Mouse (Mus musculus) megakaryocyte, adult 5-6 weeks (primary cell): ENCODE data around the gene Aspn. TPM values are rescaled to one million over a fixed set of nuclear protein-coding genes. Genes with fewer than 3 reads are reported as not detected.

Experiments
- ATAC-seq: 2 replicates; pipeline ENCODE4 v1.8.0; 2016; ENCODE audit warnings: mild to moderate bottlenecking, inconsistent platforms; ENCODE audit not compliant: poor library complexity, severe bottlenecking
- total RNA-seq, 2 experiments: library from RNA; stranded (forward) in 1 of 2; stranded (reverse) in 1 of 2; fragments of 153-499, 151-499 nt in 1 of 2; fragments of 221-1000, 200-1000 nt in 1 of 2; gene quantifications; 2 replicates each; pipeline versions ENCODE4 v1.2.3 to v1.2.4; 2015 to 2017

The Aspn gene
- total RNA-seq (2015) (not detected in 2 replicates), total RNA-seq (2017) (not detected in 2 replicates)

DNA sequence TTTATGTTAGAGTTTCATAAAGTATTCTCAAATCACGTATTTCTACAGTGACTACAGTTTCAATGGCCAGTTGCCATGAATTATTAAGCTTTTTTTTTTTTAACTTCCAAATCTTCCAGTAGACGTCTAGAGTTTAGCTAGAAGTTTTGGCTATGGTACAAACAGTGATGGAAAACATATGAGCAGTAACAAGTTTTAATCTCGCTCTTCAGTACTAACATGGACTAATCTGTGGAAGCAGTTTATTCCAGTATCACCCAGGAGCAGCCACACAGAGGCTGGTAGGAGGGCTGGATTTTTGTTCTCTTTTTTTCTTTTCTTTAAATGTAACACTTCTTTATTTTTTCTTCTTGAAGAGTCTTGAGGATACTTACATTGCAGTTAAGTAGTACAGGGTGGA, at the start of gene Aspn:
Gene Aspn, plus strand, starts transcription at position 165 of the 400 bp plus-strand sequence.
- ATAC-seq = no peak

DNA sequence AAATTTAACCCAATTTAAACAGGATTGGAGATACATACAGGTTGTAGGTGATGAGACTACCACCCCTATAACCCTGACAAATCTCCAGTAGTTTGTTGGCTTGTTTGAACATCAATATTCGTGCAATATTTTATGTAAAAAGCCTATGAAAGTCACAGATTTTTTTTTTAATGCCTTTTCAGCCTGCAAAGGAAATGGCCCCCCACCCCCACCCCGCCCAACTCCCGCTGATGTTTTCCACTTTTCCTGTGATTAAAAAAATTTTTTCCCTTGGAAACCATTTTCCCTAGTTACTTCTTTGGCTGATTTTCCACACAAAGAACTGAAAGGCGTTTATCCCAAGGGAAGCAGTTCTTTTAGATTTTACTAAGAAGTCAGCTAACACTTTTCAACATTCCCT, 39.7 kb upstream of the Aspn start, which contains the start of gene Ecm2:
Gene Ecm2, plus strand, starts transcription at position 301 of the 400 bp plus-strand sequence.
- no peak for ATAC-seq

DNA sequence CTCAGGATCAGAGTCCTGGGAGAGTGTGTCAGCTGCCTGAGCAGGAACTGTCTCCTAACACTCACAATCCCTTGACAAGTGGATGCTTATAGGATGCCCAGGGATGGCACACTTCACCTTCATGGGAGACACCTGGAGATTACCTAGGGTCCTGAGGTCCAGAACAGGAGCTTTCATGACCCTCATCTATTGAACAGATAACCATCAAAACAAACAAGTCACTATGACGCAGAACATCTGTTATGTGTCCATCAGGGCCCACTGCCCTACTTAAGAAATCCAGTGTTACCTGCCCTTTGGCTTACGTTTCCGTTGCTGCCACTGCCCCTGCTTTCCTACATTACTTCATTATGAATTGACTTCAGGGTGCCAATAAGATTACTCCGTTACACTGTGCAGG, 38.5 kb upstream of the Aspn start:
- no peak for ATAC-seq

DNA sequence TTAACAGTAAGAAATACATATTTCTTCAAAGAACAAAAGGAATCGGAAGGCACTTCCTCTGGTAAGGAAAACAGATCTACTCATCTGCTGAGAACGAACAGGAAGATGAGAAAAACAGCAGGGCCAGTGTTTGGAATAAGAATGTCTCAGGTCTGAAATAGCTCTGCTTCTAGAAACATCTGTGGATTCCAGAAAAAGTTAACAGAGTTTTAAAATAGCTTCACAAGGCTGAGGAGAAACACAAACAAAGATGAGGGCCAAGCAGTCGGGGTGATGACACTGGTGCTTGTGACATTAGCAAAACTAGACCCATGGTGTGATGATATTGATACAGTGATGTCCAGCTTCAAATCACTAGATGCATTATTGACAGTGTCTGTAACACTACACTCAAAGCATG, 37.1 kb upstream of the Aspn start:
- ATAC-seq = no peak

DNA sequence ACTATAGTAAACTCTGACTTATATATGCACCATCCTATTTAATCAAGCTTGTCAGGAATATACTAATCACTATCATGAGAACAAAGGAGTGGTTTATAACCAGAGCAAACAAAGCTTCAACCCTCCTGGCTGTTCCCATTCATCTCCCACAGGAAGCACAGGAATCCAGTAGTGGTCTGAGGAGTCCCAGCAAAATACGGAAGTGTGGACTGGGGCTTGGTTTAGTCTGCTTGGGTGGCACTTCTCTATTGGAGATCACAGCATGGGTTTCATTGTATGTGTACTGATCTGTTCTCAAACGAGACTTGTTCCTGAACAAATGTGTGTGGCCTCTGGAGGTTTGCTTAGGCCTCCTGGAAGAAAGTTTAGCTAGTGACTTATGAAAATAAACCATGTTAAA, 25.5 kb upstream of the Aspn start:
- ATAC-seq = 0 out of 2 replicates have a peak, but pooled peaks have one; percentile 52

DNA sequence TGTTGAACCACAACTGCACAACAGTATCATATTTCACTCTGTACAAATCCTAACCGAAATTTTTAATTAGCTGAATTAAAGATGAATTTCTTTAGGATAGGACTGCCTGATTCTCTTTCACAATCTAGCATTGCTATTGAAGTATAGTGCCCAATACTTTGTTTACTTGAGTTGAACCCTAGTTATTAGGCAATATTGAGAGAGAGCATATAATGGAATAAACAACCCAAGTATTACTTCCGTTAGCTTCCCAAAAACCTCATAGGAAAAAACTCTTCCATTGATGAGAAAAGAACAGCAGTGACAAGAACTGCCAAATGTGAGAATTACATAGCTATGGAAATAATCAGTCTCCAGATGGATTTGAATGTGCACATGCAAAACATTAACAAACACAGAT, 18.0 kb upstream of the Aspn start:
- ATAC-seq = no peak

DNA sequence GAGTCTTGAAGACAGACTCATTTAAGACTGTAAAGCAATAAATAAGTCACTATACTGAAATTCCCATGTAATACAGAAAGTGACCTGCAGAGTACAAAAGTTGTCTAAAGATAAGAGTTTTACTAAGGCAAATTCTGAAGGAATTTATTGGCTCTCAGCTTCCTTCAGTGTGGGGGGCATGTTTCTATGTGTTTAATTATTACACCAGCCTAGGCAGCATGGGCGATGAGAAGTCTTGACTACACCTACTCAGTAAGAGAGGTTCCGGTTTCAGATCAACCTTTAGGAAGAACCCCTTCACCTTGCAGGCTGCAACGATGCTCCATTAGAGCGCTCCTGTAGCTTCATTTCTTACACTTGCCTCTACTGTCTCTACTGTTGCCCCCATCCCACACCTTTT, 13.6 kb upstream of the Aspn start:
- ATAC-seq = no peak

DNA sequence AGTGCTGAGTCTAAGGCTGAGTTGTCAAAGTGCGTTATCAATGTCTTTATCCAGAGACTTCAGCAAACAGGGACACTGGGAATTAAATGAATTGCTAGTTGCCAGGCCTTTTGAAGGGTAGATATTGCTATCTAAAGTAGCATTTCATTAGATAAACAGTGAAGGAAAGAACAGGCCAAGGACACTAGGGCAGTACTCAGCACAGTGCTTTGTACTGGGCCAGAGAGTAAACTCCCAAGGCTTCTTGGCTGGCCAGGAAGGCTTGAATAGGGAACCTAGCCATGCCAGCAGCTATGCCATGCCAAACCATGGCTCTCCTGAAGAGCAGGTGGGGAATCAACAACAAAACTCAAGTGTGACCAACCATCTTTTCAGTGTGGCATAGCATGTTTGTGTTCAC, 7.3 kb upstream of the Aspn start:
- ATAC-seq = no peak

DNA sequence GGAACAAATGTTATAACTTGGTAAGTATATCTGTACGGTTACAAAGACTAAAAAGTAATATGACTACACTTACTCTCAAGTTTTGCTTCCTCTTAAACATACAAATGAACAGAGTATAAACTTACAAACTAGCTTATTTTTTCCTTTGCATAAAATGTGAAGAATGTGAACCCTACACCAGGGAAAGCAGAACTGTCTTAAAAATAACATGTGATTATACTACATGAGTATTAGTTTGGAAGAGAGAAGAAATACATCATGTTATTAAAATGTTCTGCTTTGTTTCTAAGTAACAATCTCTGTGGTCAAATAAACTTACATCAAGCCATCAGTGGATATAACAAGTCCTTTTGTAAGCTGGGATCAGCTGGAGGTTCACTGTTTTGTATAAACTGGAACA, 5.5 kb upstream of the Aspn start:
- no peak for ATAC-seq

DNA sequence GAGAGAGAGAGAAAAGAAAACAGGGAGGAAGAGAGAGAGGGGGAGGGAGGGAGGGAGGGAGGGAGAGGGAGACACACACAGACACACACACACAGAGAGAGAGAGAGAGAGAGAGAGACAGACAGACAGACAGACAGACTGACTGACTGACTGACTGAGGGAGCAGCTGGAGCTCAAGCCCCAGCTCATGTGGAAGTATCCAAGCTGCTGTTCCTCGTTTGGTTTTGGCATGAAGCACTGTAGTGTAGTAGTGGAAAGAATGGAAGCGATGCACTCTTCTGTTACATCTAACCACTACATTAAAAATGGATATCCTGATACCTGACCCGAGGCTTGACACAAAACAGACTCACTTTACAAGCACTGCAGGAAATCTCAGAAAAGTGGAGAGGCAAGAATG, 1.4 kb downstream of the Aspn start:
- no peak for ATAC-seq

DNA sequence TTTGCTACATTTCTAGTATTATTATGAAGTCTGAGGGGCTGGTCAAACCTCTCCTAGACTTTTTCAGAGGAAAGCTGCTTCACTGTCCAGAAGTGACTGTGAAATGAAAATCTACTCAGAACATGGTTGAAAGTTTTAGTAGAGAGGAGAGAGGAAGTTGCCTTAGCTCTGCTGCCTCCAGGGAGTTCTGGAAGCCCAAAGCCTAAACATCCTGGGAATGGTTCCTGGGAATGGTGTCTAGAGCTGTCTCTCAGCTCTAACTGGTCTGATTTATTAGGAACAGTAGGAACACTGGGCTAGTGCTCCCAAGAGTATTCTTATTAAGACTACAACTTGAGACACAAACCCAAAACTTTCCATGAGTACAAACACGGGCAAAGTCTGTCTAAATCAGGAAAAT, 2.3 kb downstream of the Aspn start:
- ATAC-seq = no peak

DNA sequence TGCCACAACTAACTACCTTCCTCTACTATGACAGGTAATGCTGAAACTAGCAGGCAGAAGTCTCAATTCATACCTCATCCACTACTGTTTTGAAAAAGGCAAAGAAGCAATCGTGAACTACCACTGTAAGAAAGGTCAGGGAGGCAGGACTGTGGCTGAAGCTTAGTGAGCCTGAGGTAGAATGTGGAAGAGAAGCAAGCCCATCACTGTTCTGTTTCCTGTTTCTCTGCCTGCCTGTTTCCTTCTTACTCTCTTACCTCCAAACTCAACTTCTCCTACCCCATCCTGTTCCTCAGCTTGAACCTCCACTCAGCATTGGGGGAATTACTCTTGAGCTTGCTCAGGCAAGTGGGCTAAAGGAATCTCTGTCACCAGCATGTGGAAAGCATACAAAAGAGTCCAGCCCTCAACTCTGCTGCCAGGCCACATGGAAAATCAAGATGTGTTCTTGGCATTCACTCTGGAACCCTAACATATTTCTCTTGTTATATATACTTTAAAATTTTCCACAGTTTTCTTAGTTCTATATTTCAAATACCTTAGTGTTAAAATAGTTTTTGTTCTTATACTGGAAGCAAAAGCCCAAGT, 3.4 kb downstream of the Aspn start:
- ATAC-seq = no peak

DNA sequence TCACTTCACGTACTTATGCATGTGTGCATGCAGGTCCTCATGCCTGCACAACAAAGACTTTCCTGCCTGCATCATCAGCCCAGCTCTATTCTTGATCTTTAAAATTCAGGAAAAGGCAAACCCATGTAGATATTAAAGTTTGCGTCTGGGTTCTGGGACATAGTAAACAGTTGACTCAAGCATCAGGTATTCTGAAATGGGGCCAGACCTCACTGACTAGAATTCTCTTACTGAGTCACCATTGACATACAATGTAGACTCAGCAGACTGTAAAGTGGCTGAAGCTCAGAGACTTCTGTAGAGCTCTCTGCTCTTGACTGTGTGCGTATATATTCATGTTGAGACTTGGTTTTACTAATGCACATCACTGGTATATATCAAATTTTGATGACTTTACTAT, 5.4 kb downstream of the Aspn start:
- ATAC-seq = no peak

DNA sequence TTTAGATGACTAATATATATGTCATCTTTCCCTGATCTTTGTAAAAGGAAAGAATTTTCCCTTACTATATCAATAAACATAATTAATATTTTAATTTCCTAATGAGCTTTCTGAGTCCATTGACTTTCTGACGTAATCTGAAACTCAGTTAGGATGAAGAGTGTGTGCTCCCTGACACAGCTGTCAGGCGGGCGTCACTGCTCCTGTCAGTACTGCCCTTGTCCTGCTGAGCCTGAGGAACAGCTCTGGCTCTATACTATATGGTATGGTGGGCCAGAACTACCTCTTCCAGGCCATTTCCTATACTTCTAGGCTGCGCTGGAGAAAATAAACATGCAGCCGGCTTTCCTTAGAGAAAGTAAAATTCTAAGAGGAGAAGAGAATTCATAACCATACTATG, 10.3 kb downstream of the Aspn start:
- no peak for ATAC-seq

DNA sequence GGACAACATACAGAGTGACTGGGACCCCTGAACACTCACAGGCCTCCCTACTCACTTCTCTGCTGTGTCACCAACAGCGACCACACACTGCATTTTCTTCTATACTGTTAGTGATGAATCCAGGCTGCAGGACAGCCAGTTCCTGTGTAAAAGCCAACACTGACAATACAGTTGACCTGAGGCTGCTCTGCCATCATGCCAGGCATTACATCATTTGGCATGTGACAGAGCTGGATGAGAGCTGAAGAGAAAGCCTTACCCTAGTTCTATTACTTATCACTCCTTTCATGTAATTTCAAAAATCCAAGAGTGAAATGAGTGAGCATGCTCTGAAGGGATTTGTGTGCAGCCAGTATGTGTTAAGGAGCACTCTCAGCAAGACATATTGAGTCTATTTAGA, 12.0 kb downstream of the Aspn start:
- ATAC-seq = no peak

DNA sequence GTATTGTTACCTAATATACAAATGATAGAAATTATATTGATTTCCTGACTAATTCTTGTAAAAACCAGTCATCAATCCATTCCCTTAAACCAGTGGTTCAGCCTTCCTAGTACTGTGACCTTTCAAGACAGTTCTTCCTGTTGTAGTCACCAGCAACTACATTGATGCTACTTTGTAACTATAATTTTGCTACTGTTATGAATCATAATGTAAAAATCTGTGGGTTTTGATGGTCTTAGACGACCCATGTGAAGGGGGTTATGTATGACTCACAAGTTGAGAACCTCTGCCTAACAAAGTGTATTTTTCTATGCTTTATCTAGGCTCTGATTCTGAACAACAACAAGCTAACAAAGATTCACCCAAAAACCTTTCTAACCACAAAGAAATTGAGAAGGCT, 12.7 kb downstream of the Aspn start:
- ATAC-seq = no peak

DNA sequence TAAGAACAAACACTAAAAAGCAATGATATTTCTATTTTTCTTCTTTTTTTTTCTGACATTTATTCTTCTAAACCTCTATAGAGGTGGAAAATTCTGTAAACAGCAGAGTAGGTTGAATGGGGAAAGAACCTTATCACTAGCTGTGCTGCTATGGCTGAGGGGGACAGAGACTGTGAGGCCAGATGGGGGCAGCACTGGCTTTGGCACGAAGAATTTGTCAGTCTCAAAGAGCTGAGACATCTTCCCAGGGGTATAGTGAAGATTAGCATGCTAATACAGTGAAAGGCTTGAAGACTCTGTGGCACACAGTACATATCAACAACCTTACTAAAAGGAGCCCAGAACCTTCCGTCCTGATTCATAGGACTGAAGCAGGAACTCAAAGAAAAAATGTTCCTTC, 14.9 kb downstream of the Aspn start:
- no peak for ATAC-seq

DNA sequence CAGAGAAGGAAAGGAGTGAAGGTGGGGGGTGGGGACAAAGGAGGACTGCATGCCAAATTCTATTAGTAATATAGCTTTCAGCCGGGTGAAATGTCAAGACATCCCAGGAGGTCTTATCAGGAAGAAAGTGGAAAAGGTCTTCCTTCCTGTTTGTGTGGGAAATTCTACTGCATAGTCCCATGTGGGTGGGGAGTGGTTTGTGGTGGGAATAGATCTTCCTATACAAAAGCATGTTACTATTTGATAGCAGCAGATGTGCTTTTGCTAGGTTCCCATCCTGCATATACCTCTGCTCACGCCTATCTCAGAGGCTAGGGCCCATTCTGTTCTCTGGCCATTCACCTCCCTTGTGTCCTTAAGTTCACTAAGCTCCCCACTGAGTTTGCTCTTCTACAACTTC, 16.6 kb downstream of the Aspn start:
- no peak for ATAC-seq

DNA sequence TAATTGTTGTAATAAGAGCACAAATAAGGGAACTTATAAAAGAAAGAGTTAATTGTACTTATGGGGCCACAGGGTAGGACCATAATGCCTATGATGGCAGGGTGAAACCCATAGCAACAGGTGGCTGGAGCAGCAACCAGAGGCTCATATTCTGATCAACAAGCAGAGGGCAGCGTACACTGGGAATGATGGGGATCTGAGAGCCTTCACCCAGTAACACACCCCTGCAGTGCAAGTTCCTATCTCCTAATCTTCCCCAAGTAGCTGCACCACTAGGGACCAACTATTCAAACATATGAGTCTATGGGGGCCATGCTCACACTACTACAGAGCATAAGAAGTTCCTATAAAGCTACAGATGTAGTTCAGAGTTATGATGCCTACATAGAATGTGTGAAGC, 20.1 kb downstream of the Aspn start:
- ATAC-seq = no peak

DNA sequence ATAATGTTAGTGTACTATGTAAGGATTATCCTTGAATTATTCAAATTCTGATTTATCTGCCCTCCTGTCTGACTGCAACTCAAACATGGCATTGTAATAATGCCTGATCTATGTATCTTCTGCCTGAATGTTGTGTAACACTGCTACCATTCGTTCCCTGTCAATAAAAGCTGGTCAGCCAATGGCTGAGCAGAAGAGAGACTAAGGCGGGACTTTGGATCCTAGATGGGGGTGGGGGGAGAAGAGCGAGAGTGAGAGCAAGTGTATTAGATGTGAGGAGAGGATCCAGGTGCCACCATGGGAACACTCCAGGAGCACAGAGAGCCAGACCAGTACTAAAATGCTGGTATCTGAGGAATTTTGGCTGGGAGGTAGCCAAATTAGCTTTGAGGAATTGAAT, 26.1 kb downstream of the Aspn start:
- ATAC-seq = no peak

DNA sequence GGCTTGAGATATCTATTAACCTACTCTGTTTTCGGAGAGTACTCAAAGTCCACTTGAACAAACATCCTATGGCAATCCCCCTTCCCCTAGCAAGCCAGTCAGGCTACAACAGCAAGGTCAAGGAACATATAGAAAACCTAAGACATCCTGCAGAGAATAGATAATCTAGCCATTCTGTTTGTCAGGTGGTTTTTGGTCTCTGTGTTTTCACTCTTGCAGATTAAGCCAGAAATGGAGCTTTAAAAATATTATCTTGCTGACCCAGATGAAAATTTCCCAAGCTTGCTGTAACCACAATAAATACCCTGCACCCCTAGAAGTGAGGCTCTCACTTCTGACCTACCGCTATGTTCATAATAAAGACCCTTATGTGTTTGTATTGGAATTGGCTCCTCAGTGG, 27.2 kb downstream of the Aspn start:
- ATAC-seq = no peak

DNA sequence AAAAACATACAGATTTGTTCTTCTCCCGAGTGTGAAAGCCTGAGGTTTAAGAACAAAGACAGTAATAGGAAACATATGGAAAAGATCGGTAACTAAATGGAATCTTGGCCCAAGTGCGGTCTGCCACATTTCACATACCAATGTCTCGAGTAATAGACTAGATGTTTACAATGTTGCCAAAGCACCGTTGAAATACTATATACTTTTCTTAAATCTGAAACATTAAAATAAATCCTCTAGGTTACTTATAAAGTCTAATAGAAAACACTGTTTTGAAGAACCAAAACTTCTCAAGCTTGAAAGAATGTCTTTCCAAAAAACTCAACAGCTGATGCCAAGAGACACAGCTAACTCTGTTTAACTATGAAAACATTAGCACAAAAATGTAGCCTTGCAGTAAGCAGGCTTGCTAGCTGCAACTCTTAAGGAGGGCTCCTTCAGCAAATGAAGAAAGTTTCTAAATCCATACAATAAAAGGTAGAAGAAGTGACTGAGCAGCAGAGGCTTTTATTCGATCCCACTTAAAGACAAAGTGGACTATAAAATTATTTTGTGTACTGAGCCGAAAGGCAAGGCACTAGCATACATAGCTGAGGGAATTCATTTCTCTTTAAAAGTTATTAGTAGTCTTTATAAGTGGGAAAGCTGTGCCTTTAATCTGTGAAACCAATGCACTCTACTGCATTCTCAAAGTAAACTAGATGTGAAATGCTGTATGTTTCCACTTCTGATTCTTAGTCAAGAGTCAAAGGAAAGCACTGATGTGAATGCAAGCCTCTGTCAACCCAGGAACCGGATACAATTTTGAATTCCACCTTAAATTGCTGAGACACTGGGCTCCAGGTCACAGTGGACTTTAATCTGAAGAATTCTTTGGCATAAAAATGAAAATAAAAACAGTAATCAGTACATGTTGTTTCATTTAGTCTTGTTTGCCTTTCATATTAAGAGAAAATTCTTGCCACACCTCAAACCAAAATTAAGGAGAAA, 37.6 kb downstream of the Aspn start, which contains the start of gene Omd:
Gene Omd, plus strand, starts transcription at position 922 of the 990 bp plus-strand sequence.
- no peak for ATAC-seq
